Mouse (Mus musculus) layer of hippocampus, postnatal 14 days (tissue): Measurements from ENCODE around the gene Elavl2. TPM values are rescaled to one million over a fixed set of nuclear protein-coding genes. Genes with fewer than 3 reads are reported as not detected.

Experiments used
- DNase-seq, 2 experiments: peaks; one replicate each; pipeline ENCODE4 v3.0.0; 2021 to 2022; ENCODE audit warnings: low spot score in 2 of 2, mixed read lengths in 1 of 2
- microRNA-seq, 2 experiments: library from miRNA; unstranded; fragments of <30 nt; microRNA quantifications; one replicate each; pipeline ENCODE4 v1.2.0; 2021
- total RNA-seq, 2 experiments: library from RNA; stranded (reverse); gene quantifications; 2 replicates each; pipeline ENCODE4 v1.2.3; 2021

Gene Elavl2
- total RNA-seq, 2 experiments from 2014 or later = 122 to 126 TPM

DNA sequence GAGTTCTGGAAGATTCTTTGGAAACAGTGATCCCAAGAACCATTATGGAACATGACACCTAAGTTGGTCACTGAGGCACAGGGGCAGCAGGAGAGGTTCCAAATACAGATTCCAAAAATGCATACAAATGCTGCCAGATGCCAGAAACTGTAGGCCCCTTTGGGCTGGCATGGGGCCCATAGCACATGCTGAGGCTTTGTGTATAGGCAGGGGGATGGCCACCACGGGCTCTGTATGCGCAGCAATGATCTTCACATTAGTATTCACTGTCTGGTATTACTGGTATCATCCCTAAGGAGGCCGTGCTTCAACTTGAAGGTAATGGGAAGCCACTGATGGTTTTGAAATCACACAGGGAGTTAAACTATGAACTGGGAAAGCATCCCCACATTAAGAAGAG lies 181.3 kb downstream of the Elavl2 start:
- DNase-seq = no peak

DNA sequence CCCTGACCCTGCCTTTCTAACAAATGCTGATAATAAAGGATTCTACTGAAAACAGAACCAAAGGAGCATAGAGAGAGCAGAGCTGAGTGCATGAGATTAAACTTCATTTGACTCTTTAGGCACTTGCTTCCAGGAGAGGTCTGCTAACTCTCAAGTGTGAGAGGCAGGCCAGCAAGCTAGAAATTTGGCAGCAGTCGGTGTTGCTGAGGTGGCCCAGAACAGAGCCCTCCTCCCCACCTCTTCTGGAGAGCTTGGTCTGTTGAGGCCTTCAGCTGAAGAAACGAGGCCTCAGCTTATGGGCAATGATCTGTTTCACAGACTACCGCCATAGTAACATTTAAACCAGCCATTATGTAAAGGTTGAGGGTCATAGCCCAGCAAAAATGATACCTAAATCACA lies 186.7 kb downstream of the Elavl2 start:
- no peak for DNase-seq

DNA sequence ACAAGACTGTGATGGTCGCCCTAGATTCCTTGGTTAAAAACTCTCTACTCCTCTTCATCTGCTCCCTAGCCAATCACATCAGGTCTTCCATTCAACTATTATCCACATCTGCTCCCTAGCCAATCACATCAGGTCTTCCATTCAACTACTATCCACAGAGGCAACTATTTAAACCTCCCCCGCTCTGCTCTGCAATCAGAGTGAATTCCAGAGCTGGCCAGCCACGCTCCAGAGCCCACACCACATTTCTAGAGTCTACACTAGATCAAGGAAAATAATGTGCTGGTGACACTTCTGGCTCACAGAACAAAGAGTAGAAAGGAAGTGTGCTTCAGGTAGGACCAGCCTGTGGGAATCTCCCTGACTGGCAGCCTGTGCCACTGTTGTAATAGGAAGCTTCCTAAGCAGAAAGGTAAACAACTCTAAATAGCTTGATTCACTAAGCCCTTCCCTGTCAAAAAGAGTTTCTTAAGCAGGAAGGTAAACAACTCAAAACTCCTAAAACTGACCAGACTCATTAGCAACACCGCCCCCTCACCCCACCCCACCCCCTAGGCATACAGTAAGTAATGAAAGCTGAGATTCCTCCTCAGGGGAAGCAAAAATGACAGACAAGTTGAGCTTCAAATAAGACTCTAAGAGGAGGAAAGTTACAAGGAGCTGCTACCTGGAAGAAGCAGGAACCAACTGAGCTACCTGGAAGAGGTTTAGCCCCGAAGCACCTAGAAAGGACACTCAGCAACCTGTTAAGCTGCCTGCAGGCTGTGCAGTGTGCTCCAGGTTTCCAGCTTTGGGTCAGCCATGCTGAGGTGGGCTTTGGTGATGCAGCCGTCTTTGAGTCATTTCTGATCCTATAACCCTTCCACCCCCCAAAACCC lies 191.9 kb downstream of the Elavl2 start:
- DNase-seq = no peak

Small RNA genes lying within 50 kb of the gene (microRNA-seq; reads per million reads assigned to microRNA genes)
- 0 reads per million in 2 experiments for gene Mir6402
